Mouse (Mus musculus) thymus, adult 2 months (tissue): Measurements from ENCODE around the gene Fam166a.

Source experiments
- CTCF ChIP-seq: fragments of 200-500 bp; IDR thresholded peaks from 2 replicates; pipeline ENCODE4 v1.5.1; 2012; ENCODE audit warnings: mild to moderate bottlenecking, control low read depth, low read length, moderate library complexity, borderline replicate concordance; ENCODE audit not compliant: control insufficient read depth, poor library complexity, insufficient read depth; ENCODE audit errors: extremely low read depth
- POLR2A ChIP-seq: fragments of 200-500 bp; IDR thresholded peaks from 2 replicates; pipeline ENCODE4 v1.6.1; 2012; ENCODE audit warnings: mild to moderate bottlenecking, low read length, control low read depth, moderate library complexity; ENCODE audit not compliant: control insufficient read depth, poor library complexity, insufficient read depth; ENCODE audit errors: extremely low read depth

DNA sequence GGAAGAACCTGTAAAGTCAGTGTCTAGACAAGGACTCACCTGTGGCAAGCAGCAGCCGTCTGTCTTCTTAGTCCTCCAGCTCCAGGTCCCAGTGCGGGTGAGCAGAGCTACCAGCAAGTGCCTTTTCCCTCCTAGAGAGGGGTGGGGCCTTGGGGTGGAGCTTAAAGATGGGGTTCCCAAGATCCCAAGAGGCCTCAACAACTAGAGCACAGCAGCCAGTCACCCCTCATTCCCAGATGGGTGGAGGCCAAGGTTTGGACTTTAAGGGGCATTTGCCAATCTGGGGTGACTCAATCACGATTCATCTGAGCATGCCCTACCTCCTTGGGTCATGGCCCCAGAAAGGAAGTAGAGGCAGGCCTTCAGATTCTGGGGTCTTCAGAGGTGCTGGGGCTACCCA is 21.2 kb downstream of the Fam166a start:
- no peak for TF ChIP-seq POLR2A
- TF ChIP-seq CTCF, result no peak
